ENCODE assay signal across 17 mouse cellular contexts in the genomic region with DNA sequence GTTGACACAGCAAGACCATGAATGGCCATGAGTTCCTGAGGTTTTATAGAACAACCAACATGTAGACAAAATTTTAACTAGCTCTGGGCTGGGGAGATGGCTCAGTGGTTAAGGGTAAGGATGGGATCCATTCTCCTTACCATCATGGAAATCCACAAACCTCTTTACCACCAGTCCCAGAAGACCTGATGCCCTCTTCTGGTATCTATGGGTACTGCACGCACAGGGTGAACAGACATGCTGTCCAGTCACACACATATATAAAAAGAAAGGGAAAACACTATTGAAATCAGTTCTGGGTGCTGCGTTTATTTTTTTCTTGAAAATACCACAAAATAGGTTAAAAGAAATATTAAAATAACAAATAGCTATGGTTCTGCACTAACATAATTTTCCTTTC.
DNase-seq lines count a peak whose midpoint lies in the region; ATAC-seq and TF ChIP-seq lines count a peak whose summit lies in the region.
"Had no signal": no experiment of that assay in that cellular context is flagged by ENCODE, and none has a peak within 500 bp of the region (broad histone marks: within the 10 kb centered on the region; RNA-seq: fewer than 3 reads in every experiment).

No protein-coding gene starts in this region.

- no peaks in the 10 kb centered on the region for H3K36me3 ChIP-seq in hindbrain, postnatal 0 days (ENCODE audit: insufficient read depth, low read length)
- H3K36me3 ChIP-seq in hindbrain, embryonic 12.5 days: no peaks in the 10 kb centered on the region
- H3K36me3 ChIP-seq in lung, embryonic 14.5 days (ENCODE audit: insufficient read depth): peaks cover 22% of the 10 kb centered on the region
- no peaks in the 10 kb centered on the region for H3K36me3 ChIP-seq in ES-E14 (ENCODE audit: control insufficient read depth, insufficient read depth, low read length, poor library complexity, severe bottlenecking)
- no peaks in the 10 kb centered on the region for H3K36me3 ChIP-seq in stomach, postnatal 0 days (ENCODE audit: control insufficient read depth, insufficient read depth, low read length)

- DNase-seq in hindbrain, postnatal 0 days (ENCODE audit: low spot score): no peak
- no peak for DNase-seq in lung, embryonic 14.5 days
- no peak for DNase-seq in lung, postnatal 25 days (ENCODE audit: low spot score)
- peak; percentile 19 for DNase-seq in ES-E14 (ENCODE audit: low read depth, low spot score)
- no peak for DNase-seq in stomach, postnatal 0 days (ENCODE audit: low spot score)
- no peak for DNase-seq in cerebellum, adult 9-10 months
- DNase-seq: cerebellum, adult 11 months; cerebellum, postnatal 36 days; gastrocnemius, postnatal 14 days; kidney, postnatal 10 days; lung, adult 18-20 months; midbrain, embryonic 14.5 days; retina, postnatal 1 day; thymus, postnatal 4 days had no signal

- H3K4me2 ChIP-seq in hindbrain, postnatal 0 days (ENCODE audit: low read depth, low read length): no peak overlapping the region
- no peak overlapping the region for H3K4me2 ChIP-seq in hindbrain, embryonic 12.5 days (replicated peaks)
- no peak overlapping the region for H3K4me2 ChIP-seq in lung, embryonic 14.5 days
- H3K4me2 ChIP-seq in stomach, postnatal 0 days (replicated peaks; ENCODE audit: low read depth): no peak overlapping the region
- H3K4me2 ChIP-seq: limb, embryonic 13.5 days had no signal

- H3K27ac ChIP-seq in hindbrain, postnatal 0 days: no peak overlapping the region
- H3K27ac ChIP-seq in hindbrain, embryonic 12.5 days: no peak overlapping the region
- no peak overlapping the region for H3K27ac ChIP-seq in lung, embryonic 14.5 days (ENCODE audit: low read depth)
- no peak overlapping the region for H3K27ac ChIP-seq in ES-E14 (ENCODE audit: insufficient read depth, low read depth, low read length, poor library complexity, severe bottlenecking)
- no peak overlapping the region for H3K27ac ChIP-seq in stomach, postnatal 0 days (replicated peaks)
- H3K27ac ChIP-seq: limb, embryonic 13.5 days had no signal

- H3K4me3 ChIP-seq in hindbrain, postnatal 0 days (ENCODE audit: low read length): no peak overlapping the region
- no peak overlapping the region for H3K4me3 ChIP-seq in hindbrain, embryonic 12.5 days
- no peak overlapping the region for H3K4me3 ChIP-seq in lung, embryonic 14.5 days (ENCODE audit: low read depth, low read length)
- H3K4me3 ChIP-seq in ES-E14 (ENCODE audit: insufficient read depth in 1 of 2, low read depth in 1 of 2, low read length in 2 of 2, poor library complexity in 1 of 2, severe bottlenecking in 1 of 2): no peak overlapping the region
- no peak overlapping the region for H3K4me3 ChIP-seq in stomach, postnatal 0 days (ENCODE audit: low read depth, low read length)
- H3K4me3 ChIP-seq: erythroblast, embryonic 14.5 days; limb, embryonic 13.5 days had no signal

- no peak overlapping the region for H3K9ac ChIP-seq in hindbrain, postnatal 0 days (replicated peaks; ENCODE audit: low read length)
- H3K9ac ChIP-seq in hindbrain, embryonic 12.5 days: no peak overlapping the region
- H3K9ac ChIP-seq in lung, embryonic 14.5 days: no peak overlapping the region
- no peak overlapping the region for H3K9ac ChIP-seq in ES-E14 (ENCODE audit: insufficient read depth, low read depth, low read length, poor library complexity, severe bottlenecking)
- no peak overlapping the region for H3K9ac ChIP-seq in stomach, postnatal 0 days (ENCODE audit: low read length)
- H3K9ac ChIP-seq: limb, embryonic 13.5 days had no signal

- H3K4me1 ChIP-seq in hindbrain, postnatal 0 days (ENCODE audit: insufficient read depth, low read length): no peaks in the 10 kb centered on the region
- no peaks in the 10 kb centered on the region for H3K4me1 ChIP-seq in hindbrain, embryonic 12.5 days
- peaks cover 4% of the 10 kb centered on the region; the same call in 1 of the 2 replicates for H3K4me1 ChIP-seq in lung, embryonic 14.5 days (ENCODE audit: insufficient read depth)
- H3K4me1 ChIP-seq in ES-E14 (ENCODE audit: control insufficient read depth in 2 of 2, insufficient read depth in 2 of 2, low read length in 2 of 2, poor library complexity in 1 of 2): no peaks in the 10 kb centered on the region
- no peaks in the 10 kb centered on the region for H3K4me1 ChIP-seq in stomach, postnatal 0 days (replicated peaks; ENCODE audit: control insufficient read depth, insufficient read depth)
- H3K4me1 ChIP-seq: limb, embryonic 13.5 days had no signal

- no peaks in the 10 kb centered on the region for H3K27me3 ChIP-seq in hindbrain, postnatal 0 days (ENCODE audit: insufficient read depth, low read length)
- no peaks in the 10 kb centered on the region for H3K27me3 ChIP-seq in hindbrain, embryonic 12.5 days
- no peaks in the 10 kb centered on the region for H3K27me3 ChIP-seq in lung, embryonic 14.5 days (ENCODE audit: insufficient read depth, low read length)
- H3K27me3 ChIP-seq in stomach, postnatal 0 days (ENCODE audit: control insufficient read depth, insufficient read depth, low read length): no peaks in the 10 kb centered on the region
- H3K27me3 ChIP-seq: limb, embryonic 13.5 days had no signal

- WGBS in hindbrain, postnatal 0 days: 99% methylated on average over 2 of the region's 2 CpGs
- 96% methylated on average over 2 of the region's 2 CpGs for WGBS in hindbrain, embryonic 12.5 days
- 94% methylated on average over 2 of the region's 2 CpGs for WGBS in lung, embryonic 14.5 days
- WGBS in stomach, postnatal 0 days: 98% methylated on average over 2 of the region's 2 CpGs

- TF ChIP-seq CTCF in hindbrain, postnatal 0 days (IDR thresholded peaks at IDR 0.05; ENCODE audit: low read depth): peak; percentile 52
- peak; percentile 43 for TF ChIP-seq CTCF in lung, embryonic 14.5 days (IDR thresholded peaks at IDR 0.05; ENCODE audit: low read depth)
- peak; percentile 54 for TF ChIP-seq CTCF in stomach, postnatal 0 days (IDR thresholded peaks at IDR 0.05; ENCODE audit: low read depth)

- TF ChIP-seq EP300 in stomach, postnatal 0 days (optimal IDR thresholded peaks at IDR 0.05): no peak

- in situ Hi-C loops in ES-E14 (cut with MboI; ENCODE audit: low sequenced_read_pairs in 2 of 2, unreplicated experiment in 2 of 2): no loop called here

- no peak for ATAC-seq in hindbrain, postnatal 0 days
- no peak for ATAC-seq in hindbrain, embryonic 12.5 days (ENCODE audit: low FRiP score)
- ATAC-seq in lung, embryonic 14.5 days (ENCODE audit: insufficient read depth): no peak
- ATAC-seq in stomach, postnatal 0 days (ENCODE audit: low FRiP score, low TSS enrichment): no peak

- no peaks in the 10 kb centered on the region for H3K9me3 ChIP-seq in hindbrain, postnatal 0 days (ENCODE audit: low read length)
- no peaks in the 10 kb centered on the region for H3K9me3 ChIP-seq in hindbrain, embryonic 12.5 days (replicated peaks)
- H3K9me3 ChIP-seq in lung, embryonic 14.5 days (ENCODE audit: low read depth, low read length): no peaks in the 10 kb centered on the region
- H3K9me3 ChIP-seq in ES-E14 (ENCODE audit: control insufficient read depth, insufficient read depth, low read depth, low read length): no peaks in the 10 kb centered on the region
- H3K9me3 ChIP-seq in stomach, postnatal 0 days (ENCODE audit: control insufficient read depth, low read length): no peaks in the 10 kb centered on the region

TF ChIP-seq in ES-E14, 5 proteins besides CTCF, POLR2A, EP300 and RAD21:
- no peak for TF ChIP-seq CHD2 (IDR thresholded peaks at IDR 0.05; ENCODE audit: low read depth, low read length)
- no peak for TF ChIP-seq HCFC1 (IDR thresholded peaks at IDR 0.05; ENCODE audit: borderline replicate concordance, insufficient read depth, low read length)
- TF ChIP-seq ZNF384 (IDR thresholded peaks at IDR 0.05; ENCODE audit: low read depth, low read length): no peak
- TF ChIP-seq ZC3H11A (IDR thresholded peaks at IDR 0.05; ENCODE audit: borderline replicate concordance, low read depth, low read length): no peak
- no peak for TF ChIP-seq MAFK (IDR thresholded peaks at IDR 0.05; ENCODE audit: insufficient read depth, low read depth, low read length)
